19 mouse cellular contexts compared by ENCODE assay signal in the genomic region with DNA sequence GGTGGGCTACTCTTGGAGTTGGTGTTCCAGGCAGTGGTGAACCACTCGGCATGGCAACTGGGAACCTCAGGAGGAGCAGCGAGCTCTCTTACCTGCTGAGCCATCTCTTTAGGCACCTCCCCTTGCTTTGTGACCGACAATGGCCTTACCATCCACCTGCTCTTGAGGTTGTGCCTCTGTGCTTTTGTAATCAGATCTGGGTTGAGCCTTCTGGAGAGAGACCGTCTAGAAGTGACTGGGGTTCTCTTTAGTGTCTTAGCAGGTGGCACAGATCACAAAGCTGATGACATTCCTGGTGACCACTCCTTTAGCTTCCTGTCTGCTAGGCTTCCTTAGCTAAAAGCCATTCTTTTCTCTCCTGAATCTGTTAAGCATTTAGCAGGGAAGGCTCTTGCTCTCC.
"Had no signal": no experiment of that assay in that cellular context is flagged by ENCODE, and none has a peak within 500 bp of the region (broad histone marks: within the 10 kb centered on the region; RNA-seq: fewer than 3 reads in every experiment).

No protein-coding gene starts in this region.

- ATAC-seq: liver, postnatal 0 days; lung, postnatal 0 days; midbrain, embryonic 13.5 days; midbrain, embryonic 16.5 days had no signal

- H3K27ac ChIP-seq: limb, embryonic 12.5 days; limb, embryonic 15.5 days; liver, embryonic 14.5 days; midbrain, embryonic 10.5 days; midbrain, embryonic 13.5 days; neural tube, embryonic 13.5 days had no signal

- H3K4me3 ChIP-seq: limb, embryonic 12.5 days; limb, embryonic 15.5 days; megakaryocyte, embryonic 14.5 days; midbrain, embryonic 10.5 days; midbrain, embryonic 13.5 days; myocyte; neural tube, embryonic 13.5 days had no signal

- H3K9me3 ChIP-seq: limb, embryonic 12.5 days; limb, embryonic 15.5 days; megakaryocyte, embryonic 14.5 days; midbrain, embryonic 10.5 days; midbrain, embryonic 13.5 days; neural tube, embryonic 13.5 days had no signal

- H3K4me2 ChIP-seq: limb, embryonic 12.5 days; limb, embryonic 15.5 days; liver, embryonic 11.5 days; lung, embryonic 14.5 days; midbrain, embryonic 13.5 days; neural tube, embryonic 13.5 days had no signal

- H3K27me3 ChIP-seq: neural tube, embryonic 13.5 days had no signal

- DNase-seq: kidney, postnatal 10 days; kidney, postnatal 36 days; left cerebral cortex, postnatal 4 days; liver, postnatal 0 days; lung, embryonic 14.5 days; retina, postnatal 1 day; thymus, adult 18-20 months; thymus, postnatal 36 days had no signal

- H3K9ac ChIP-seq: limb, embryonic 12.5 days; limb, embryonic 15.5 days; liver, embryonic 14.5 days; liver, postnatal 0 days; lung, embryonic 14.5 days; midbrain, embryonic 13.5 days; neural tube, embryonic 13.5 days had no signal

- H3K36me3 ChIP-seq: limb, embryonic 12.5 days; limb, embryonic 15.5 days; midbrain, embryonic 10.5 days; midbrain, embryonic 13.5 days; neural tube, embryonic 13.5 days had no signal
